Mouse (Mus musculus) natural killer cell, adult 2 months (primary cell): Measurements from ENCODE around the gene Tspan10.
"Not testable (repeated sequence)": the region's sequence is repeated elsewhere in the genome, so short reads cannot be mapped to it uniquely, and the experiment has no call there.

Experiments
- DNase-seq, 2 experiments: peaks; one replicate each; pipeline ENCODE4 v3.0.0; 2022; ENCODE audit warnings: low spot score in 2 of 2

Tspan10 gene

DNA sequence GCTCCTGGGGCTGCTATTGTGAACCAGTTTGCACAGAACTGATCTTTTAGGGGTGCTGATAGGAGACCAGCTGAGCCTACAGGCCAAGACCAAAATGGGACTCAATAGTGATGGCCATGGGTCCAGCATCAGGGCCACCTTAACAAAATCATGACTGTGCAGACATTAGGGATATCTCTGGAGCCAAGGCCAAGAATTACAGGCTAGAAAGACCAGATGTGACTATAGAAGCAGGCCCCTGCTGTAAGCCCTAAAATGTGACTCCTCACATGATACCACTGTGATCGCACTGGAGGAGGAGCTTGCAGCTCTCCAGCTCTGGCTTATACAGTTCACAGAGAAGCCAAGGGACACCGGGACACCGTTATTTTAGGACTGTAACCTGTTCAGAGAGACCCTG is at the start of gene Tspan10:
TSS of gene Tspan10 (plus strand) at position 301 of the 400 bp plus-strand sequence.
- no peak for DNase-seq

DNA sequence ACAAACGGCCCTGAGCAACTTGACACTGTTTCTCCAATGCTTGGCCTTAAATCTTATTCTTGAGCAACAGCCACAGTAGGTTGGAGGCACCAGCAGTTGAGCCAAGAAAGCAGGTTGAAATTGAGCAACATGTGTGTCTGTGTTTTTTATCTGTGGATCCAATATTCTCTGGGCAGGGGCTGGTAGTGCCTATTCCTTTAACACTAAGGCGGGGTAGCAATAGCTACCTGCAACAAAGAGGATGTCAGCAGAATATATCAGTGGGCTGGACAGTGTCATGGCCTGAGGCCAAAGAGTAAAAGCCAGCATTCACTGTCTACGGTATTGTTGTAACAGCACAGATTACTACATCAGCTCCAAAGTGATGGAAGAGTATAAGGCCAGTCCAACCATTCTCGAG is 46.8 kb upstream of the Tspan10 start:
- no peak for DNase-seq

DNA sequence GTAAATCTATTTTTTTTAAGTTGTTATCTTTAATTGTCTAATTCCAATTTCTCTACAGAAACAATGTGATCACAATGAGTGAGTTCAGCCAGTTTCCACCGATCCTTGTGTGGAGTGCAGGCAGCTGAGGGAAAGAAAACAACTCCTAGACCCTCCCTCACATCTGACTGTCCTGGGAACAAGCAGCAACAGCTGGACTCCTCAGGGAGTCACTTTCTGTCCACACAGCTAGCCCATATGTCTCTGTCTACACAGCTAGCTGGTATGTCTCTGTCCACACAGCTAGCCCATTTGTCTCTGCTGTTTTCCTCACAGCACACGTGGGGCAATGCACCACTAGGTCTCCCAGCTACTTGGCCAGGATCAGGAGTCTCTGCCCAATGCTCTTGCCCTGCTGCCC is 44.8 kb upstream of the Tspan10 start:
- no peak for DNase-seq

DNA sequence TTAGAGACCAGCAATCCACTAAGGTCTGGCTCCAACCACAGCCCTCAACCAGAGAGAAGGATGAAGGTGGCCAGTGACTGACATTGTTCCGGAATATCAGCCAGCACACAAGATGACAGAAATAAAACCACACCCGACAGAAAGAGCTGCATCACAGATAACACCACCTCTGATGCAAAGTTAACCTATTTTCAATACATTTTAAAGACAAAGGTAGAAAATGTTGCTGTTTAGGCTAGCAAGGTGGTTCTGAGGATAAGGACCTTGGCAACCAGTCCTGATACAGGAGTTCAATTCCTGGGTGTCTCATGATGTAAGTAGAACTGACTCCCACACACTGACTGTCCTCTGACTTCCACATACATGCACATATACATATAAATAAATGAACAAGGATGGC is 43.1 kb upstream of the Tspan10 start:
- no peak for DNase-seq

DNA sequence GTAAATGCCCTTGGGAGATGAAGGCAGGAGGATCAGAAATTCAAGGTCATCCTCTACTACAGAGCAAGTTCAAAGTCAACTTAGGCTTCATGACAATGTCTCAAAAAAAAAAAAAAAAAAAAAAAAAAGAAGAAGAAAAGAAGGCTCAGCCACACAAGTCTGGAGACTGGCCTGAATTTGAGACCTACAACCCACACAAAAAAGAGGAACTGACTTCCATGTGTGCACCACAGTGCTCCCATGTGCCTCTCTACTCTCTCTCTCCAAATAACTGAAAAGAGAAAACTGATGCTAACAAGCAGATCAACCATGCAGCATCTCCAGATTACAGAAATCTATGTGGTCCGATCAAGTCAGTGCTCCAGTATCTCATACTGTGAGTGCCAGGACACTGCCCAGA is 37.6 kb upstream of the Tspan10 start:
- no peak for DNase-seq

DNA sequence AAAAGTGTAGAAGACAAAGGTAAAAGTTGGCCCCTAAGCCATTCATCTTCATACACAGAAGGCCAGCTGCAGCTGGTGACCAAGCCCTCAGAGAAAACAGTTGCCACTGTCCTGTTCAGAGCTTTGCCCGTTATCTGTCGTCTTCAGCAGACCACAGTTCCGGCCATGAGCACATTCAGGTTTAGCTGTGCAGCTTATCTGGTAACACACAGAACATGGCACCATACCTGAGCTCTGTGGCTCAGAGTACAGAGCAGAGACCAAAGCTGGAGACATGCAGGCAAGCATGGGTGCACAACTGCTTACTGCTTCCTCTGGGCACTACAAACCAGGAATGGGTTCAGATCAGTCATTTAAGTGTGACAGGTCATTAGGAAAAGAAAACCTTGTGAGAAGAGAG is 36.6 kb upstream of the Tspan10 start:
- no peak for DNase-seq

DNA sequence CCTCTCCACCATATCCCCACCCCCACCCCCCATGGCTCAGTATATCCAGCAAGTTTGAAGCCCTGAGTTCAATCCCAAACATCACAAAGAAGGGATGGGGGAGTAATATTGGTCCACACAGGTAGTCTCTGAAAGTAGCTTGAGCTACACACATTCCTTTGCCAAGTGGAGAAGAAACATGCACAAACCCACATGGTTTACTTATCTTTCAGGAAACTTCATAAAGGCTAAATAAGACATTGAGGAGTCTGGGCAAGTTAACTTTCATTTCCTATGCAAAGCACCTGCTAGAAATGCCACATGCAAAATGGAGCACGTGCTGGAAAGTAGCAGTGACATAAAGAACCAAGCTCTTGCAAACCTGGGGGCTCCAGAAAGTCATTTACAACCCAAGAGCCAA is 36.0 kb upstream of the Tspan10 start:
- no peak for DNase-seq

DNA sequence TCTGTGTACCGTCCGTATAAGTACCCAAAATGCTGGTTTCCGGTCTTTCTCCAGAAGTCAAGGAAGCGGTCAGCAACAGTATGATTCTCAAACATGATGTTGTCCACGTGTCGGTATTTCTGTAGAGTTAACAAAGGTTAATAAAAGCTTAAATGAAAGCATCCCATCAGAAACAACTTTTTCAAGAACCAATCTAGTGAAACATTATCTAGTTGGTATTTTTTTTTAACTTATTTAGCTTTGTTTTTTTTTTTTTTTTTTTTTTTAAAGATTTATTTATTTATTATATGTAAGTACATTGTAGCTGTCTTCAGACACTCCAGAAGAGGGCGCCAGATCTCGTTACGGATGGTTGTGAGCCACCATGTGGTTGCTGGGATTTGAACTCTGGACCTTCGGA is 28.8 kb upstream of the Tspan10 start:
- DNase-seq: not testable (repeated sequence)

DNA sequence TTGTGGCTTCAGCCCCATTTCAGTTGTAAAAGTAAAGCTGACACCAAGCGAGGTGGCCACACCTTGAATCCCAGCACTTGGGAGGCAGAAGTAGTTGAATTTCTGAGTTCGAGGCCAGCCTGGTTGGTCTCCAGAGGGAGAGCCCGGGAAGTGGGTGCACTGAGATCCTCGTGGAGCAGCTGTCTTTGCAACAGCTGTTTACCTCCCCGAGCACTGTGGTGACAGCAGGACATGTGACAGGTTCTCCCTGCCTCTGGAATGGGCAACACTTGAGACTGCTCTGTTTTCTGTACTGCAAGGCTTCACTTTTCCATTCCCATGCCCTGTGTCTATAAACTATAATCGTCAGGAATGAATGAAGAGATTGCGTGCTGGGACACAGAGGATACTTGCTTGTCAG is 24.6 kb upstream of the Tspan10 start:
- DNase-seq: no peak

DNA sequence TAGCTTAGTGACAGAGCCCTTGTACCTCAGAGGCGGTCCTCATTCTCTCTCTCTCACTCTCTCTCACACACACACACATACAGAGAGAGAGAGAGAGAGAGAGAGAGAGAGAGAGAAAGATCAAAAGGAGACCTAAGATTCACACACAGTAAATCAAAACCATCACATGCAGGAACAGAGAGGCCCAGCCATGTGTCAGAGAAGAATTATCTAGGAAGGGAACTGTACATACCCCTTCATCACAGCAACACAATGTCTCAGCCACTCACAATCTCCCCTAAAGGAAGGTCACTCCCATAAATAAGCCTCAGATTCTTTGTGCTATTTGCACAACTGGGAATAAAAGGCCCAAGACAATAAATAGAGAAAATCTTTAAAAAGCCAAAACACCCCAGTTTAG is 23.9 kb upstream of the Tspan10 start:
- DNase-seq: no peak

DNA sequence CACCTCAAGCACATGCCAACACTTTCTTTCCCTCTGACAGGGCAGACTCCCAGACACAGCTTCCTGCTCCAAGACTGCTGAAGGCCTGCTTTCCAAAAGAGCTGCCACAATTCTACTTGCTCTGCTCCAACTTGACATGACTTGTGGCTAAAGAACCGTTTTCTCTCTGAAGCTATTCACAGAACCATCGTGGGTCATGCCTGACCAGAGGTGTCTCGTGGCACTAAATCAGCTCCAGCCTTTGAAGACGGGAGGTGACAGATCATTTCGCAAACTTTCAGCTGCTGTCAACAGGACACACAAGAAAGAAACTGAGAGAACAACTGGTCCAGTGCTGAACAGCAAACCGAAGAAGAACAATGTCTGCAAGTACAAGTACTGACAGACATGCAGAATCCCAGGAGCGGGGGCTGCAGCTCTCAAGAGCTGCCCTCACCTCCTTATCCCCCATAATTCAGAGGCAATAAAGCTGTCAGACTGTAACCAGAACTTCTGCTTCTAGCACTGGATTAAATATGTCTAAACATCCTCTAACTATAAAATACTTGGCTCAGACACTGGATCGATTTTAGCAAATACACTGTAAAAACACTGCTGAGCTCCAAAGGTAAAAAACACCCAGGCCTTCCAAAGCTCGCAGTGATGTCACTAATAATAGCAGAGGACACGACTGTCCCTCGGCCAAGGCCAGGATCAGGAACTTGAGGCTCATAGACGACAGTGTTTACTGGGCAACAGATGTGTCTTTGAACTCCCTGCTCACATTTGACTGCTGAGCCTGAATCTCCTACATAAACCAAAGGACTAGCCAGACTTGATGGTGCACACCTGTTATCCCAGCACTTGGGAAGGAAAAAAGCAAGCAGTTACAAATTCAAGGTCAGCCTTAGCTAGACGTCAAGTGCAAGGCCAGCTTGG is 19.5 kb upstream of the Tspan10 start:
- DNase-seq: no peak

DNA sequence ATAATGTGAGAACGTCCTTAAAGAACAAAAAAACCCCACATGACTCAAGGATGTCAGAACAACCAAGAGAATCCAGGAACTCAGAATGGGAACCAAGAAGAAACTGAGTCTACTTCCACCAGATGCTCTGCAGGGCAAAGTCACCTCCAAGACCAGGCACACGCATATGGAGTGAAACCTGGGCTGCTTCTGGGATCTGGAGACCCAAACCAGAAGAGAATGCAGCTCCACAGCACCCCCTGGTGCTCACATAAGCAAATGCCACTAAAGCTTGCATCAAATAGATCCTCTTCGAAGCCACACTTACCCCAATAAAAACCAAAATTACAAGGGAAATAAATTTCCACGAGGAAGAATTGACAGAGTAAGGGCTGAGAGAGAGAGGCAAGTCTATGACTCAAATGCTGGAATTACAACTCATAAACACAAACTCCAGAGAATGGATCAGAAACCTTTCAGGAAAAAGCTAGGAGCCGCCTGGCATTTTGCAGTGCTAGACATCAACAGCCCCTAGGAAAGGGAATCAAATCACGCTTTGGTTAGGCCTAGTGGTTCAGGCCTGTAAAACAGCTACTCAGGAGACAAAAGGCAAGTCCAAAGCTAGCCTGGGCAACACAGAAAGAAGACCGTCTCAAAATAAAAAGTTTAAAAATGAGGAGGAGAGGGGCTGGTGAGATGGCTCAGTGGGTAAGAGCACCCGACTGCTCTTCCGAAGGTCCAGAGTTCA is 18.7 kb upstream of the Tspan10 start:
- DNase-seq: peak; percentile 31 to 46

DNA sequence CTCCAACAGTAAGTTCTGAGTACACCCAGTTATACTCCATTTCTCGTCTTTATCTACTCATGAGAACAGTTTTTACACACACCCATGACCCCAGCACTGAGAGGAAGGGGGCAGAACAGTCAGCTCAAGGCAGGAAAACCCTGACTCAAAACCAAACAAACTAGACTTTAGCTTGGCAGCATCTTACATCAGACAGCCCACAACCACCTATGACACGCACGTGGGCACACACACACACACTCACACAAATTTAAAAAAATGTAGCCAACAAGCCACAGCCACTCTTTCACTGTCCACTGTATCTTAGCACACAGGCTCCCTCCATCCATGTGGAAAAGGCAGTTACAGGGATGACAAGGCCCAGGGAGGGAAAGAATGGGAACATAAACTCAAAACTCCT is 15.7 kb upstream of the Tspan10 start:
- no peak for DNase-seq

DNA sequence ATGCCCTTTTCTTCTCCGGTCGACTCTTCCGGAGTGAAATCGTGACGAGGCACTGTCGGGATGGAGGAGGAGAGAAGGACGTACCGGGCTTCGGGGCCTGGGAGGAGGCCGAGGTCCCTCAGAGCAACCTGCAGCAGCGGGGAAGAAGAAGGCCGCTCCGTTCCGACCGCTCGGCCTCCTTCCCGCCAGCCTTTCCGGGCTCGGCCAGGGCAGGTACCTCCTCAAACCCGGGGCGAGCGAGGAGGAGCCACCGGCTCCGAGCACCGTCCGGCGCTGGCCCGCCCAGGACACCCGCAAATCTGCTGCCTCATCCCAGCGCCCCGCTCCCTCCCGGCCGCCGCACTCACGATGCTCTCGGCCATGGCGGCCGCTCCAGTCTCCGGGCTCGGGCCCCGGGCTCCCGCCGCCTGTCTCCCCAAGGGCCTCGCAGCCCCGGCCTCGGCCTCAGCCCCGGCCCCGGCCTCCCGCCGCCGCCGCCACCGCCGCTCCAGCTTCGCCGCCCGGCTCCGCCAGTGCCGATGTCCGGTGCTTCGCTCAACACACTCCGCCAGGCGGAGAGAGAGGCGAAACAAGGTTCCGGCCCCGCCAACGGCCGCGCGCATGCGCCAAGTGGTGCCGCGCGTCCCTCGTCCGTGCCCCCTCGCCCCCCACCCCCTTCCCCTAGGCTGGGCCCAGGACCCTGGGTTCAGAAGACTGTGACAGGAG is 5.1 kb upstream of the Tspan10 start, which contains the start of gene Nploc4:
TSS of gene Nploc4 (minus strand) at position 557 of the 705 bp plus-strand sequence.
- peak; percentile 83 to 88 for DNase-seq

DNA sequence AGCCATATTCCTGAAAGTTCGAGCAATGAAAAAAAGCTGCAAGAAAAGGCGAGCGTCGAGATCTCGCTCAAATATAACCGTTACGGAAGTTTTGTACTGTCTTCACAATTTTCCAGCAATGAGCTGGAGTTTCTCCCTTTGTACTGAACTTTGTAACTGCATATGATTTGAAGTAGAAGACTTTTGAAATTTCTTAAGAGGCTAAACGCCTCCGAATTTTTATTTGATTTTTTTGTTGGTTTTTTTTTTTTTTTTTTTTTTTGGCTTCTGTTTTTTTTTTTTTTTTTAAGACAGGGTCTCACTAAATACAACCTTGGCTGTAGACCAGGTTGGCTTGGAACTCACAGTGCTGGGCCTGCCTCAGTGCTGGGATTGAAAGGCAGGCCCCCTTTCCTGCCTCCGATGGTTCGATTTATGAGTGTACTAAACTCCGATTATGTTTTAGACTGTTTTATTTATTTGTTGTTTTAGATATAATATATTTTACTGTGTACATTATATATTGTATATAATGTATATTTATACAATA is 4.5 kb upstream of the Tspan10 start:
- no peak for DNase-seq

DNA sequence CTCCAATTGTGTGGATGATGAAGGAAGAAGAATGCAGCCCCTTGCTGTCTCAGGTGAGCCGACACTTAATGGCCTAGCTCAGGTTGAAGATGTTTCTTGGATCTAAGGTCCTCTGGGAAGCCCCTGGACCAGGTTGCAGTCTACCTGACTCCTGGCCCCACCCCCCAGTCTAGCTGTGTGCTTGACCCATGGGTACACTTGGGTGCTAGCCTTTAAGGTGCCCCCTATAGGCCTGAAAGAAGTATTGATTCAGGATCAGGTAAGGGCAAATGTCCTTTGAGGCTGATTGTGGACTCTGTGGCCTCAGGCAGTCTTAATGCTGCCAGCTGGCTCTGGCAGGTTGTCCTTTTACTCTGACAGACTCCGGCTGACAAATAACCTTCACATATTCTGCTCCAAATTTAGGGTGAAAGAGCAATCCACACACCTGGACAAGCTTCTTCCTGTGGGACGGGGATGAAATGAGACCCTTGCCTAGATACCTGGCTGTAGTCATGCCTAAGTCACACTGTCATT is 379 bp downstream of the Tspan10 start:
- DNase-seq: no peak

DNA sequence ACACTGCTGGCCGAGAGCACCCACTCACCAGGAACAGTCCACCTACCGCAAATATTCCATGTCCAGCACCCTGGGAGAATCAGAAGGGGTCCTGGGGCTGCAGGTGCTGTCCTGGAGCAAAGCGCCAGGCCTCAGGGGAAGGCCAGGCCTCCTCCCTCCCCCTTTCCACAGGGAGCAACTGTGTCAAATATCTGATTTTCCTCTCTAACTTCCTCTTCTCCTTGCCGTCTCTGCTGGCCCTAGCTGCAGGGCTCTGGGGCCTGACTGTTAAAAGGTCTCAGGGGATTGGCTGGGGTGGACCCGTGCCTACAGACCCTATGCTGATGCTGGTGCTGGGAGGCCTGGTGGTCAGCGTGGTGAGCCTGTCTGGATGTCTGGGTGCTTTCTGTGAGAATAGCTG is 1.7 kb downstream of the Tspan10 start:
- DNase-seq: no peak

DNA sequence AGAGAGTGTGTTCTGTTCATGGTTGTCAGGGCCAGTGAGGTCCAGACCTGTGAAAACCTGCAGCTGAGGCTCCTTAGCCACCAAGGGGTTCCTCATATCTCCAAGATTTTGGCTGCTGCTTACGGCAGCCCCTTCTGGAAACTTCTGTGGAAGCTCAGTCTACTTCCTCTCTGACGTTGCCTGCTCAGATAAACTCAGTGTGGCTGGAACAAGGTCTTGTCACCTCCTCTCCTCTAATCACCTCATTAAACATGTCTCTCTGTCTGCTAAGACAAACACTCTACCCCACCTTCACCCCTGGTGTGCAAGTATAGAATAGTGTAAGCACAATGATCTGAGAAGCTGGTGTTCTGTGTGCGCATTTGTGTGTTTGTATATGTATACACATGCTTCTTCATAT is 3.0 kb downstream of the Tspan10 start:
- no peak for DNase-seq

DNA sequence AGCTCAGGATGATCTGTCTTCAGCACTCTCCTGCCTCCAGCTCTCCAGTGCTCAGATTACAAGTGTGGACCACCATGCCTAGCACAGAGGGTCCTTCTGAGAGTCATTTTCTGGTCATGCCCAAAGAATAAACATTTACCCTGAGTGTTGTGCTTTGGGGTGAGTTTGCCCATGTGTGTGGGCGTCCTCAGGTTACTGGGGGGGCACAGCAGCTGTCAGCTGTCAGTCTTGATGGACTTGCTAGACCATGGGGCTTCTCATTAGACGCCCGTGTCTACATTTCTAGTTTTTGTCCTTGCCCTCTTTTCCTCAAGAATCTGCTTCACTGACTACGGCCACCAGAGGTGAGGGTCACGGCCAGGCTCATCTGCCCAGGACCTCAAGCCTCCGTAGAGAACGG is 4.7 kb downstream of the Tspan10 start:
- no peak for DNase-seq

DNA sequence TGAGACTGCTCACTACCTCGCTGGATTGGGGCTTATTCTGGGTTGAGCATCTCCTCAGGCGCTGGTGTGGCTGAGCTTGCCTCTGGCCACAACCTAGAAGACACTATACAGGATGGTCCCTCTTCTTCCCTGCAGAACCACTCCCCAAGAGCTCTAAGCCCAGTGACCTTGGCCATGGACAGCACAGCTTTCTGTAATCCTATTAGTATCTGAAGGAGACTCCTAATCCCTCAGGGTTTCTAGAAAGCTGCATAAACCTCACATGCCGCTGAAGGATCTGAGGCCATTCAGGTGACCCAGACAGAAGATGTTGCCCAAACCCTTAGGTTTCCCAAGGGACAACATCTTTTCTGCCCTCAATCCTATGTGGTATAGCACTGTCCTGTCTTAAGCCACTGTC is 9.8 kb downstream of the Tspan10 start:
- no peak for DNase-seq

DNA sequence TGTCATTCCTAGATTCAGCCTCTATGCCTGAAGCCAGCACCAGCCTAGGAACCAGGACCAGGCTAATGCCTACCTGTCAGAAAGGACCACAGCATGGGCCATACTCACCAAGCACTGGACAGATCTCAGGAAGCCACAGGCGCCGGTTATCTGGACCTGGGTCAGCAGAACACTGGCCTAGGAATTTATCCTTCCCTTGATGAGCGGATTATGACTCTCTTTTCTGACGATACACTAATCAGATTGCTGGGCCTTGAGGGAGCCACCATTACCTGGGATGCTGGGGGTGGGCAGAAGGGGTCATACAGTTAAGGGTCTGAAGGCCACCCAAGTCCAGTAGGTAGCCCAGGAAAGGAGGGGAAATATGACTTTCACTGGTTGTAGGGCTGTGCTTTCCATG is 10.9 kb downstream of the Tspan10 start, which contains the start of gene Pde6g:
TSS of gene Pde6g (minus strand) at position 195 of the 400 bp plus-strand sequence.
- no peak for DNase-seq

DNA sequence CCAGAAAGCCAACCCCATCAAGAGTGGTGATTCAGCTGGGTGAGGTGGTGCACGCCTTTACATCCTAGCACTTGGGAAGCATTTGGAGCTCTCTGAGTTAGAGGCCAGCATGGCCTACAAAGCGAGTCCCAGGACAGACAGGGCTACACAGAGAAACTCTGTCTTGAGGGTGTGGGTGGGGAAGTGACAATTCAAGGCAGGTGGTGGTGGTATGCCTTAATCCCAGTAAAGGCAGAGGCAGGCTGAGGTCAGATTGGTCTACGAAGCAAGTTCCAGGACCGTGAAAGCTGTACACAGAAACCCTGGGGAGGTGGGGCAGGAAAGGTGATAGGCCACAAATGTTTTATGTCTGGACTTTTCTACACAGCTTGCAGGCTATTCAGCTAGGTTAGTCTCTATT is 12.5 kb downstream of the Tspan10 start:
- DNase-seq: no peak
